Mouse (Mus musculus) liver, adult 2 months (tissue): ENCODE data around the gene Slc25a44.

Experiments
- CTCF ChIP-seq: fragments of 200-500 bp; IDR thresholded peaks from 2 replicates; pipeline ENCODE4 v1.5.1; 2011; ENCODE audit warnings: low read depth, low read length, control low read depth
- POLR2A ChIP-seq: fragments of 200-500 bp; IDR thresholded peaks from 2 replicates; pipeline ENCODE4 v1.6.1; 2011; ENCODE audit warnings: low read length, control low read depth; ENCODE audit not compliant: insufficient read depth; ENCODE audit errors: extremely low read depth

GRCm38 (mm10) chr3:88450379-88451131, 25.6 kb upstream of the Slc25a44 start:
- TF ChIP-seq POLR2A: no peak
- no peak for TF ChIP-seq CTCF
